Mouse (Mus musculus): ENCODE data around the gene Pnliprp2.

DNA sequence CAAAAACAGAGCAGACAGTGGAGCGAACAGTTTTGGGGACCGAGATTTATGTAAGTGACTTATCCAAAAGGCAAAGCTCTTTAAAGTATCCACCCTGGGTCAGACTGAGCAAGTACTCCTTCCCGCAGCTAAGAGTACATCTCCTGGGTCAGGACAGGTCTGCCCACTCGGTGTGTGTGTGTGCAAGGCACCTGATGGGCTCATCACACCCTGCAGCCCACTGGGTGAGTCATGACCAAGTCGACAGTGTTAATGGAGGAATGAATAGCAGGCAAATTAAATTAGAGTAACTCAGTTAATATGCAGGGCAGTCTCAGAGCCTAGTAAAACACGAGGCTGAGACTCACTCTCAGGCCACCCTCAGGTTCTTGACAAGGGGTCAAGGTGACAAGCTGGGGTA, 49.3 kb downstream of the Pnliprp2 start:
- TF ChIP-seq CTCF (IDR thresholded peaks at IDR 0.05; ENCODE audit: borderline replicate concordance, extremely low read depth, insufficient read depth, insufficient read length) = no peak
- TF ChIP-seq POLR2A (IDR thresholded peaks at IDR 0.05; ENCODE audit: borderline replicate concordance, extremely low read depth, insufficient read depth, insufficient read length, poor library complexity, severe bottlenecking) = no peak
